Mouse (Mus musculus) limb, embryonic 13.5 days (tissue): Measurements from ENCODE around the gene Ffar1. TPM values are rescaled to one million over a fixed set of nuclear protein-coding genes. Genes with fewer than 3 reads are reported as not detected.

ENCODE experiments used
- ATAC-seq: fragments of 200-750 bp; cut with Nextera tagmentation; 2 replicates; pipeline ENCODE4 v1.8.0; 2017; ENCODE audit warnings: low read depth, moderate number of reproducible peaks, moderate TSS enrichment; ENCODE audit not compliant: low FRiP score
- H3K27ac ChIP-seq: fragments of 300-500 bp; sonication (generic); 2 replicates; pipeline ENCODE4 v1.5.1; 2015; ENCODE audit warnings: inconsistent platforms, mild to moderate bottlenecking, moderate library complexity
- H3K27me3 ChIP-seq: fragments of 300-500 bp; sonication (generic); 2 replicates; pipeline ENCODE4 v1.6.1; 2015; ENCODE audit warnings: mild to moderate bottlenecking, inconsistent platforms
- H3K36me3 ChIP-seq: fragments of 300-500 bp; sonication (generic); 2 replicates; pipeline ENCODE4 v1.6.1; 2015; ENCODE audit warnings: inconsistent platforms, mild to moderate bottlenecking, moderate library complexity
- H3K4me1 ChIP-seq: fragments of 300-500 bp; sonication (generic); 2 replicates; pipeline ENCODE4 v1.6.1; 2015; ENCODE audit warnings: inconsistent platforms
- H3K4me2 ChIP-seq: fragments of 300-500 bp; sonication (generic); replicated peaks from 2 replicates; pipeline ENCODE4 v1.6.1; 2015; ENCODE audit warnings: inconsistent platforms, mild to moderate bottlenecking, moderate library complexity
- H3K4me3 ChIP-seq: fragments of 300-500 bp; sonication (generic); 2 replicates; pipeline ENCODE4 v1.5.1; 2015; ENCODE audit warnings: moderate library complexity, mild to moderate bottlenecking, inconsistent platforms
- H3K9ac ChIP-seq: fragments of 300-500 bp; sonication (generic); 2 replicates; pipeline ENCODE4 v1.6.1; 2015; ENCODE audit warnings: mild to moderate bottlenecking, inconsistent platforms
- H3K9me3 ChIP-seq: fragments of 300-500 bp; sonication (generic); 2 replicates; pipeline ENCODE4 v1.6.1; 2016; ENCODE audit warnings: inconsistent platforms
- WGBS: fragments of 180-500 bp; shearing (Covaris S2); methylation state at CpG from one replicate; pipeline ENCODE4 v1.1.7; 2015; 5-methylcytosine and 5-hydroxymethylcytosine counted together
- polyA plus RNA-seq: library from polyadenylated mRNA; unstranded; fragments of >200 nt; fragmentation: Nextera tagmentation; extraction: Ambion mirVana; gene quantifications from 2 replicates; pipeline ENCODE4 v1.2.1, GENCODE M21; 2015

Gene Ffar1
- polyA plus RNA-seq, 1 experiment from 2014 or later, result not detected

DNA sequence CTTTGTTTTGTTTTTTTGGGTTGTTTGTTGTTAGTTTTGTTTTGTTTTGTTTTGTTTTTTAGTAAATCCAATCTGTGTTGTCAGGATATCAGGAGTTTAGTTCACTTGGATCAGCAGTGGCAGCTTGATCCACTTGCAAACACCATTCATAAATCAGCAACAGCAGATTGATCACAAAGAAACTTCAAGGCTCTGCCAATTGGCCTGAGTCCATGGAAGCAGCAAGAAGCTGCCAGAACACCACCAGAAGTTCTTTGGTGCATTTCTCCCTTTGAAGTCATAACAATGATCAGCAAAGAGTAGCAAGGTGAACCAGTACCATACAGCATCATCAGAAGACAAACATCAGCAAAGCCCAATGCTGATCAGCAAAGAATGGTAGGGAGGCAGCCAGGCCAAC lies 22.7 kb upstream of the Ffar1 start:
- Histone ChIP-seq H3K4me3 (no peak overlapping the region), H3K4me2 (no peak overlapping the region), H3K27ac (no peak overlapping the region), H3K36me3 (no peaks in the 10 kb centered on the region), H3K9ac (no peak overlapping the region), H3K27me3 (no peaks in the 10 kb centered on the region), H3K4me1 (no peaks in the 10 kb centered on the region), H3K9me3 (no peaks in the 10 kb centered on the region)
- no peak for ATAC-seq

GRCm38 (mm10) chr7:30881367-30881766 lies 20.0 kb upstream of the Ffar1 start:
- H3K27me3 ChIP-seq, result no peaks in the 10 kb centered on the region
- H3K4me1 ChIP-seq, result no peaks in the 10 kb centered on the region
- H3K36me3 ChIP-seq, result no peaks in the 10 kb centered on the region
- no peak overlapping the region for H3K27ac ChIP-seq
- WGBS, result 79% methylated on average over 3 of the region's 3 CpGs
- no peak for ATAC-seq
- H3K9ac ChIP-seq, result no peak overlapping the region
- no peak overlapping the region for H3K4me3 ChIP-seq
- H3K9me3 ChIP-seq, result no peaks in the 10 kb centered on the region
- no peak overlapping the region for H3K4me2 ChIP-seq

- no peak within 1 kb of the TSS for H3K4me2 ChIP-seq
- WGBS, result 71% methylated on average over 7 of the region's 7 CpGs
- no peaks in the 10 kb centered on the region for H3K4me1 ChIP-seq
- no peak within 1 kb of the TSS for H3K4me3 ChIP-seq
- no peak within 1 kb of the TSS for H3K9ac ChIP-seq
- no peaks in the 10 kb centered on the region for H3K9me3 ChIP-seq
- no peak within 1 kb of the TSS for H3K27ac ChIP-seq
- H3K36me3 ChIP-seq, result no peaks in the 10 kb centered on the region
- no peak for ATAC-seq
- no peaks in the 10 kb centered on the region for H3K27me3 ChIP-seq
These were observed 18.8 kb upstream of the Ffar1 start, which contains the start of gene Cd22 for GRCm38 (mm10) chr7:30880176-30880575. Gene Cd22 (minus strand): TSS chr7:30880342.

DNA sequence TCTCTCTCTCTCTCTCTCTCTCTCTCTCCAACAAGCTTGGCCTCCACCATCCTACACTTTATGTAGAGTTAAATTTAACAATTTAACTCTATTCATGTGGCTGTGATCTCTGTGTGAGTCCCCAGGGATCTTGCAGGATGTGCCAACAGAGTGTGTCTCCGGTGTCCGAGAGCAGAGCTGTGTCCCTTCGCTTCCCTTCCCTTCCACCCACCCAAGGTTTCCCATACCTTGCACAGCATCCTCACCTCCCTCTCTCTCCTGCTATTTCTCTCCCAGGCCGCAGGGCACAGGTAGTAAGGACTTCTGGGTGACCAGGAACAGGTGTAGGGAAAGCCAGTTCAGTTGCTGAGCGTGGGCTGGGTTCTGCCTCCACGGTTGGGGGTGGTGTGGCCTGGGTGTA lies 17.6 kb upstream of the Ffar1 start:
- no peak overlapping the region for H3K27ac ChIP-seq
- H3K9ac ChIP-seq, result no peak overlapping the region
- ATAC-seq, result no peak
- 78% methylated on average over 6 of the region's 6 CpGs for WGBS
- no peaks in the 10 kb centered on the region for H3K36me3 ChIP-seq
- no peaks in the 10 kb centered on the region for H3K4me1 ChIP-seq
- H3K4me3 ChIP-seq, result no peak overlapping the region
- 0 out of 2 replicates have a peak, but pooled peaks cover under 1% of the 10 kb centered on the region for H3K27me3 ChIP-seq
- H3K4me2 ChIP-seq, result no peak overlapping the region
- no peaks in the 10 kb centered on the region for H3K9me3 ChIP-seq

- Histone ChIP-seq H3K4me2 (peak overlapping the region; percentile 46), H3K27me3 (peaks cover 16% of the 10 kb centered on the region; the same call in 1 of the 2 replicates), H3K9ac (no peak overlapping the region), H3K9me3 (no peaks in the 10 kb centered on the region), H3K4me3 (no peak overlapping the region), H3K27ac (no peak overlapping the region), H3K36me3 (no peaks in the 10 kb centered on the region), H3K4me1 (no peaks in the 10 kb centered on the region)
- WGBS, result 17% methylated on average over 15 of the region's 15 CpGs
- ATAC-seq, result no peak
These were observed 11.7 kb upstream of the Ffar1 start for GRCm38 (mm10) chr7:30873083-30873482.

- WGBS, result 74% methylated on average over 8 of the region's 8 CpGs
- H3K36me3 ChIP-seq, result no peaks in the 10 kb centered on the region
- ATAC-seq, result no peak
These were observed 2.0 kb upstream of the Ffar1 start for GRCm38 (mm10) chr7:30863386-30863785.

GRCm38 (mm10) chr7:30859635-30860402 lies 1.5 kb downstream of the Ffar1 start:
- no peak overlapping the region for H3K9ac ChIP-seq

More at GRCm38 (mm10) chr7:30863386-30863785, 2.0 kb upstream of the Ffar1 start:
- Histone ChIP-seq H3K27me3 (no peaks in the 10 kb centered on the region; the same call in 1 of the 2 replicates), H3K4me3 (no peak overlapping the region), H3K4me2 (no peak overlapping the region), H3K9ac (no peak overlapping the region), H3K9me3 (no peaks in the 10 kb centered on the region), H3K4me1 (no peaks in the 10 kb centered on the region), H3K27ac (no peak overlapping the region)

GRCm38 (mm10) chr7:30859290-30859634 lies 2.1 kb downstream of the Ffar1 start:
- ATAC-seq, result peak; percentile 49
- H3K4me3 ChIP-seq, result no peak overlapping the region
- no peaks in the 10 kb centered on the region for H3K36me3 ChIP-seq
- H3K9me3 ChIP-seq, result no peaks in the 10 kb centered on the region
- H3K4me1 ChIP-seq, result no peaks in the 10 kb centered on the region
- peaks cover 15% of the 10 kb centered on the region; the same call in 1 of the 2 replicates for H3K27me3 ChIP-seq
- H3K4me2 ChIP-seq, result peak overlapping the region; percentile 57
- no peak overlapping the region for H3K27ac ChIP-seq
- no peak overlapping the region for H3K9ac ChIP-seq

More at GRCm38 (mm10) chr7:30859635-30860402, 1.5 kb downstream of the Ffar1 start:
- no peaks in the 10 kb centered on the region for H3K9me3 ChIP-seq
- H3K4me2 ChIP-seq, result peak overlapping the region; percentile 57
- WGBS, result 12% methylated on average over 13 of the region's 16 CpGs
- no peak overlapping the region for H3K27ac ChIP-seq
- no peaks in the 10 kb centered on the region for H3K4me1 ChIP-seq
- ATAC-seq, result peak; percentile 72; the same call in 1 of the 2 replicates
- peaks cover 12% of the 10 kb centered on the region; the same call in 1 of the 2 replicates for H3K27me3 ChIP-seq
- H3K4me3 ChIP-seq, result peak overlapping the region; percentile 29
- no peaks in the 10 kb centered on the region for H3K36me3 ChIP-seq

DNA sequence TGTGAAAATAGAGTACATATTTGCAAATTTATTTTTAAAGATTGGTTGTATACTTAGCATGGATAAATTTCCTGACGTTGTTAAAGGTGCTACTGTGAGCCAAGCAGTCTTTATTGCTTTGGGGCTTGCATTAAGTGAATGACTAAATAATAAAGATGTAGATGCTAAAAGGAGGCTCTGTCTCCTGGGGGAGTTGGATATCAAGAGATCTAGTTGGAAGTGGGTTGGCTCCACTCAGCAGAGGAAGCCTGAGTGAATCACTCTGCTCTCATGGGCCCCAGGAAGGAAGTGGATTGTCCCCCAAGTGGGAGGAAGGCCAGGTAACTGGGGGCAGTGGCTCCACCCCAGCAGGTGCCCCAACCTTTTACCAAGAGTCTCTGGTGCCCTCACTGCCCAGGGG lies 3.6 kb downstream of the Ffar1 start:
- ATAC-seq, result no peak
- H3K4me1 ChIP-seq, result no peaks in the 10 kb centered on the region
- no peaks in the 10 kb centered on the region for H3K36me3 ChIP-seq
- H3K4me3 ChIP-seq, result no peak overlapping the region
- no peaks in the 10 kb centered on the region for H3K9me3 ChIP-seq
- H3K27ac ChIP-seq, result no peak overlapping the region
- H3K27me3 ChIP-seq, result peaks cover 15% of the 10 kb centered on the region; the same call in 1 of the 2 replicates
- no peak overlapping the region for H3K9ac ChIP-seq
- H3K4me2 ChIP-seq, result no peak overlapping the region
- WGBS, result 75% methylated on average over 1 of the region's 1 CpGs

DNA sequence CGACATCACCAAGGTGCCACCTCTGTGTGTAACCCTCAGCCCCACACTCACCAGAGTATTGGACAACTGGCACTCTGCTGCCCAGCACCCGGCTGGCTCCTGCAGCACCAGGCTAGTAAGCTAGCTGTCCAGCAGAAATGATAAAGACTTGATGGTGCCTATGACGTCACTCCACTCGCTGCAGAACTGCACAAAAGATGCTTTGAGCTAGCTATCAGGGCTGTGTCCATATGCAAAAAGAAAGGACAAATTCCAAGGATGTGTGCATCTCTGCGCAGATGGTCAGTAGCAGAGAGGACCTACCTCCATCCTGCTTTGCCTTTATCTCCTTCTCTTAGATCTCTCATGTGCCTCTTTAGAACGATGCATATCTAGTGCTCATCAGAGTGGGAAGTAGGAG lies 5.3 kb downstream of the Ffar1 start, which contains the start of gene Ffar3:
Gene Ffar3 (minus strand): TSS at position 101 of the 400 bp plus-strand sequence.
- Histone ChIP-seq H3K4me3 (no peak within 1 kb of the TSS), H3K9me3 (no peaks in the 10 kb centered on the region), H3K9ac (no peak within 1 kb of the TSS), H3K27me3 (peaks cover 15% of the 10 kb centered on the region; the same call in 1 of the 2 replicates), H3K27ac (no peak within 1 kb of the TSS), H3K4me1 (no peaks in the 10 kb centered on the region), H3K4me2 (no peak within 1 kb of the TSS), H3K36me3 (no peaks in the 10 kb centered on the region)
- no peak for ATAC-seq
- WGBS, result 85% methylated on average over 6 of the region's 6 CpGs

DNA sequence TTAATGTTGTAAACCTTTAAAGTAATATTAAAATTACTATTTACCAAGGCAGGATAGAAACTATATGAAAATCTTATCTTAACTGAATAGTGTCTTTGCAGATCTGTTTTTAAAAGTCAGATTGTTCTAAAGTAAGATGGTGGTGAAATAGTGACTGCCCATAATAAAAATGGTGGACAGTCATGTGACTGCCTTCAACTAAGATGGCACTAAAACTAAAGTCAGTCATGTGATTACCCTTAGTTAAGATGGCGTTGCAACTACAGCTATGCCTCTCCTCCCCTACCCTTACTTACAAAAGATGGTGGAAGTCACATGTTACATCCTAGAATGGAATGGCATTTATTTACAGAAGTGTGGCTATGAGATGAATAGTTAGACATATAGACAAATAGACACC lies 9.9 kb downstream of the Ffar1 start:
- H3K36me3 ChIP-seq, result no peaks in the 10 kb centered on the region
- 93% methylated on average over 1 of the region's 1 CpGs for WGBS
- no peak for ATAC-seq

GRCm38 (mm10) chr7:30847934-30848333 lies 13.4 kb downstream of the Ffar1 start:
- ATAC-seq, result no peak

More for the DNA sequence above, 9.9 kb downstream of the Ffar1 start:
- H3K9ac ChIP-seq, result no peak overlapping the region
- no peak overlapping the region for H3K27ac ChIP-seq
- peaks cover 15% of the 10 kb centered on the region; the same call in 1 of the 2 replicates for H3K27me3 ChIP-seq
- no peak overlapping the region for H3K4me3 ChIP-seq
- no peak overlapping the region for H3K4me2 ChIP-seq
- no peaks in the 10 kb centered on the region for H3K4me1 ChIP-seq
- H3K9me3 ChIP-seq, result no peaks in the 10 kb centered on the region

More at GRCm38 (mm10) chr7:30847934-30848333, 13.4 kb downstream of the Ffar1 start:
- Histone ChIP-seq H3K9ac (no peak overlapping the region), H3K27ac (no peak overlapping the region), H3K4me2 (no peak overlapping the region), H3K4me1 (peaks cover 6% of the 10 kb centered on the region), H3K9me3 (no peaks in the 10 kb centered on the region), H3K27me3 (no peaks in the 10 kb centered on the region), H3K4me3 (no peak overlapping the region), H3K36me3 (no peaks in the 10 kb centered on the region)
- 79% methylated on average over 6 of the region's 6 CpGs for WGBS
